Mouse (Mus musculus) kidney, adult 2 months (tissue): ENCODE results near the gene Ehhadh.

ENCODE experiments used
- CTCF ChIP-seq: fragments of 200-500 bp; conservative IDR thresholded peaks from 2 replicates; pipeline ENCODE4 v1.5.1; 2011; ENCODE audit warnings: low read depth, mild to moderate bottlenecking, control low read depth, low read length, moderate library complexity, mixed read lengths; ENCODE audit not compliant: insufficient read depth, insufficient read length
- POLR2A ChIP-seq: fragments of 200-500 bp; IDR thresholded peaks from one replicate; pipeline ENCODE4 v1.6.1; 2011; ENCODE audit warnings: low read depth, low read length, control low read depth

DNA sequence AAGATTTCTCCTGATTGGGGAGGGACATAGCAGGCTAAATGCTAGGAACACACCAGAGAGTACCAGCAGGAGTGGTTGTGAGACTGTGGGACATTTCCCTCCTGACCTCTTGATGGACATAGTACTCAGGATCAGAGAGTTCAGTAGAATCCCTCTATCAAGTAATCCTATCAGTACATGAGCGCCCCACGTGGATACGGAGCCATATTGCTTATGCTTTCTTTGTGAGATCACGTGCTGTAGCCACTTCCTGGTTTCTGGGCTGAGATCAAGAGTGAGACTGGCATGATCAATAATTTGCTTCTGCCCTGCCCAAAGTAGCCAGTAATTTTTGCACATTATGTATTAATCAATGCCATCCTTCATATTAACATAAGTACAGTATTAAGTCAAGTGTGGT is 2.6 kb downstream of the Ehhadh start:
- TF ChIP-seq CTCF (no peak), POLR2A (no peak)
